ENCODE assay signal across 14 mouse cellular contexts in genomic region chr8:124169749-124170148, GRCm38 (mm10).
"Had no signal": no experiment of that assay in that cellular context is flagged by ENCODE, and none has a peak within 500 bp of the region (broad histone marks: within the 10 kb centered on the region; RNA-seq: fewer than 3 reads in every experiment).

No protein-coding gene starts in this region.

- H3K4me3 ChIP-seq: kidney, embryonic 15.5 days; left cerebral cortex, adult 2 months; liver, embryonic 13.5 days; neural tube, embryonic 12.5 days; neural tube, embryonic 15.5 days had no signal

- H3K9ac ChIP-seq: kidney, embryonic 15.5 days; liver, embryonic 13.5 days; neural tube, embryonic 12.5 days; neural tube, embryonic 15.5 days had no signal

- H3K4me2 ChIP-seq: kidney, embryonic 15.5 days; liver, embryonic 13.5 days; midbrain, embryonic 11.5 days; neural tube, embryonic 12.5 days; neural tube, embryonic 15.5 days had no signal

- H3K27ac ChIP-seq: kidney, embryonic 15.5 days; left cerebral cortex, adult 2 months; liver, embryonic 13.5 days; neural tube, embryonic 12.5 days; neural tube, embryonic 15.5 days; stomach, postnatal 0 days had no signal

- DNase-seq: kidney, postnatal 10 days; kidney, postnatal 36 days; layer of hippocampus, postnatal 36 days; liver, embryonic 13.5 days; lung, adult 2 months; lung, postnatal 14 days; midbrain, embryonic 14.5 days; thymus, postnatal 25 days had no signal

- H3K27me3 ChIP-seq: kidney, embryonic 15.5 days; neural tube, embryonic 12.5 days; neural tube, embryonic 15.5 days had no signal

- H3K9me3 ChIP-seq: kidney, embryonic 15.5 days; liver, embryonic 13.5 days; neural tube, embryonic 12.5 days; neural tube, embryonic 15.5 days had no signal

- H3K4me1 ChIP-seq: liver, embryonic 13.5 days; neural tube, embryonic 12.5 days had no signal

- H3K36me3 ChIP-seq: kidney, embryonic 15.5 days; liver, embryonic 13.5 days; neural tube, embryonic 12.5 days; neural tube, embryonic 15.5 days had no signal
